Comparison of ENCODE assay signal across 26 mouse cellular contexts in the genomic region with DNA sequence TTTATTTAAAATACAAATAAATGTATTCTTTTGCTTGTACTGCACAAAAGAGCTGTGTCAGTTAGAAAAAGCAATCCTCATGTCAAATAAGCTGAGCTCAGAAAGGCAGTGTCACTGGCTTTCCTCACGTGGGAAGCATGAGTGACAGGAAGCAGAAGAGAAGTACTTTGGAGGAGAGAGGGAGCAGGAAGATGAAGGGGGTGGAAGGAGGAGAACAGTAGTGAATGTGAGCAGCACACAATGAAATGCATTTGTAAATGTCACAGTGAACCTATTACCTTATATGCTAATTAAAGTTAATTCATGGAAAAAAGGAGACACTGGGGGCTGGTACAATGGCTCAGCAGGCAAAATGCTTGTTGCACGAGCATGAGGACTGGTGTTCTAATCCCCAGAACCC. TPM values are rescaled to one million over a fixed set of nuclear protein-coding genes. Genes with fewer than 3 reads are reported as not detected.
"Had no signal": no experiment of that assay in that cellular context is flagged by ENCODE, and none has a peak within 500 bp of the region (broad histone marks: within the 10 kb centered on the region; RNA-seq: fewer than 3 reads in every experiment).

No protein-coding gene starts in this region.

- DNase-seq: kidney, adult 8-10 months; kidney, postnatal 10 days; kidney, postnatal 36 days; layer of hippocampus, postnatal 36 days; left cerebral cortex, postnatal 4 days; liver, postnatal 0 days; lung, embryonic 14.5 days; thymus, adult 2 months; thymus, postnatal 14 days; thymus, postnatal 4 days had no signal

- H3K27ac ChIP-seq: kidney, embryonic 15.5 days; left cerebral cortex, adult 2 months; limb, embryonic 12.5 days; limb, embryonic 15.5 days; liver, embryonic 14.5 days; midbrain, embryonic 10.5 days; midbrain, embryonic 13.5 days; neural tube, embryonic 13.5 days had no signal

- H3K36me3 ChIP-seq: kidney, embryonic 15.5 days; limb, embryonic 12.5 days; limb, embryonic 15.5 days; midbrain, embryonic 10.5 days; midbrain, embryonic 13.5 days; neural tube, embryonic 13.5 days had no signal

- ATAC-seq: liver, postnatal 0 days; lung, postnatal 0 days; midbrain, embryonic 13.5 days; midbrain, embryonic 16.5 days had no signal

- H3K9ac ChIP-seq: kidney, embryonic 15.5 days; limb, embryonic 12.5 days; limb, embryonic 15.5 days; liver, embryonic 14.5 days; liver, postnatal 0 days; lung, embryonic 14.5 days; midbrain, embryonic 13.5 days; neural tube, embryonic 13.5 days had no signal

- H3K4me3 ChIP-seq: kidney, embryonic 15.5 days; left cerebral cortex, adult 2 months; limb, embryonic 12.5 days; limb, embryonic 15.5 days; midbrain, embryonic 10.5 days; midbrain, embryonic 13.5 days; myocyte; neural tube, embryonic 13.5 days had no signal

- H3K4me1 ChIP-seq: kidney, embryonic 15.5 days; limb, embryonic 12.5 days; limb, embryonic 15.5 days; midbrain, embryonic 10.5 days; midbrain, embryonic 13.5 days; neural tube, embryonic 13.5 days had no signal

- H3K9me3 ChIP-seq: kidney, embryonic 15.5 days; limb, embryonic 12.5 days; limb, embryonic 15.5 days; midbrain, embryonic 10.5 days; midbrain, embryonic 13.5 days; neural tube, embryonic 13.5 days had no signal

- H3K27me3 ChIP-seq: kidney, embryonic 15.5 days; limb, embryonic 12.5 days; limb, embryonic 15.5 days; midbrain, embryonic 13.5 days; neural tube, embryonic 13.5 days had no signal

- H3K4me2 ChIP-seq: kidney, embryonic 15.5 days; limb, embryonic 12.5 days; limb, embryonic 15.5 days; liver, embryonic 11.5 days; lung, embryonic 14.5 days; midbrain, embryonic 13.5 days; neural tube, embryonic 13.5 days had no signal

RNA-seq across cellular contexts. Expression of gene Hormad2, which starts 52.9 kb away (rescaled TPM):
- total RNA-seq: layer of hippocampus, postnatal 10 days; left cerebral cortex, adult 2 months; left cerebral cortex, postnatal 10 days; left cerebral cortex, postnatal 4 days; monocyte, adult 5-6 weeks had no signal
- polyA plus RNA-seq: midbrain, embryonic 13.5 days; small intestine, adult 2 months had no signal
